Mouse (Mus musculus) spleen, adult 2 months (tissue): ENCODE data around the gene Timm50.

Experiments
- CTCF ChIP-seq: fragments of 200-500 bp; IDR thresholded peaks from 2 replicates; pipeline ENCODE4 v1.5.1; 2011; ENCODE audit warnings: mild to moderate bottlenecking, inconsistent platforms; ENCODE audit not compliant: insufficient read depth, insufficient read length, insufficient replicate concordance; ENCODE audit errors: extremely low read depth
- POLR2A ChIP-seq: fragments of 200-500 bp; IDR thresholded peaks from 2 replicates; pipeline ENCODE4 v1.6.1; 2011; ENCODE audit warnings: low read depth, low read length, inconsistent platforms

- no peak for TF ChIP-seq POLR2A
- TF ChIP-seq CTCF = no peak
These were observed 31.2 kb downstream of the Timm50 start for GRCm38 (mm10) chr7:28280630-28281029.
